ENCODE assay signal across 8 mouse cellular contexts in the genomic region with DNA sequence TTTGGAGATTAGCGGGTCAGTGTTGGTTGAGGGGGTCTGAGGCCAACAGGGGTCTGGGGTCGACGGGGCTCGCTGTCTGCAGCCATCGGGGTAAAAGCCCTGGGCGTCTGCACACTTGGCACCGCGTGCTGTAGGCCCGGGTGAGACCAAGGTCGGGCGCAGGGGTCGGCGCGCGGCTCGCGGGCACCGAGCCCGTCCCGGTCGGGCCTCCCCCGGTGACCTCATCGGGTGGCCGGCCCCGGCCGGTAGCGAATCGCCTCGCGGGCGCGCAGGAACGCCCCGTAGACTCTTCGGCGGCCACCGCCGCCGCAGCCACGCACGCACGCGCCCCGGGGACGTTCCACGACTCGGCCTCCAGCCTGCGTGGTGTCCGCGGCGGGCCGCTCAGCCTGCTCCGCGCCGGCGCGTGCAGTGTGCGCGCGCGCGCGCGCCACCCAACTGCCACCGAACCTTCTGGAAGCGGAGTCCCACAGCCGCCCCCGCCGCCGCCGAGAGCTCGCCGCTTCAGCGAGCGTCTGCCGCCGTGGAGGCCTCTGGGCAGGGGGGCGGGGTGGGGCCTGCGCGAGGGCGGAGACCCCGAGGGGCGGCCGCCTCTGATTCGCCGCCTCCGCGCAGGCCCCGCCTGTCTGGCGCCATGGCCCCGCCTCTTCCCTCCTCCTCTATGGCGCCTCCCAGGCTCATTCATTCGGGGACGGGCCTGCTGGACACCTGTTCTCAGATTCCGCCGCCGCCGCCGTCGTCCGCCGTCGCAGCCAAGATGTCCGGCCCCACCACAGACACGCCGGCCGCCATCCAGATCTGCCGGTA. TPM values are rescaled to one million over a fixed set of nuclear protein-coding genes. Genes with fewer than 3 reads are reported as not detected.
DNase-seq lines count a peak whose midpoint lies in the region; ATAC-seq and TF ChIP-seq lines count a peak whose summit lies in the region.

A gene (plus strand): TSS at position 598 of the 807 bp plus-strand sequence.

- no peaks in the 10 kb centered on the region for H3K36me3 ChIP-seq in heart, embryonic 10.5 days
- H3K36me3 ChIP-seq in kidney, embryonic 15.5 days = no peaks in the 10 kb centered on the region
- H3K36me3 ChIP-seq in limb, embryonic 15.5 days = no peaks in the 10 kb centered on the region
- H3K36me3 ChIP-seq in midbrain, postnatal 0 days (ENCODE audit: insufficient read depth, low read length) = no peaks in the 10 kb centered on the region

- peaks cover 25% of the 10 kb centered on the region for H3K4me1 ChIP-seq in heart, embryonic 10.5 days
- peaks cover 26% of the 10 kb centered on the region for H3K4me1 ChIP-seq in kidney, embryonic 15.5 days
- peaks cover 22% of the 10 kb centered on the region for H3K4me1 ChIP-seq in limb, embryonic 15.5 days
- H3K4me1 ChIP-seq in midbrain, postnatal 0 days (ENCODE audit: insufficient read depth, low read length) = peaks cover 5% of the 10 kb centered on the region; the same call in 1 of the 2 replicates

- ATAC-seq in erythroblast, adult 5-6 weeks (replicated peaks; ENCODE audit: low FRiP score, poor library complexity, severe bottlenecking) = peak; percentile 91
- ATAC-seq in kidney, embryonic 15.5 days (replicated peaks; ENCODE audit: low FRiP score) = peak; percentile 97
- peak; percentile 93 for ATAC-seq in limb, embryonic 15.5 days (ENCODE audit: insufficient number of reproducible peaks, low FRiP score, low TSS enrichment, low read depth)
- ATAC-seq in midbrain, postnatal 0 days (ENCODE audit: low FRiP score) = peak; percentile 93

- peaks cover 67% of the 10 kb centered on the region for H3K27me3 ChIP-seq in heart, embryonic 10.5 days (ENCODE audit: insufficient read depth, poor library complexity, severe bottlenecking)
- peaks cover 19% of the 10 kb centered on the region for H3K27me3 ChIP-seq in kidney, embryonic 15.5 days
- peaks cover 18% of the 10 kb centered on the region for H3K27me3 ChIP-seq in limb, embryonic 15.5 days
- no peaks in the 10 kb centered on the region for H3K27me3 ChIP-seq in midbrain, postnatal 0 days (ENCODE audit: insufficient read depth, low read length)

- under 1% methylated on average over 99 of the region's 108 CpGs for WGBS in heart, embryonic 10.5 days
- WGBS in kidney, embryonic 15.5 days = under 1% methylated on average over 94 of the region's 108 CpGs
- 0% methylated on average over 94 of the region's 108 CpGs for WGBS in limb, embryonic 15.5 days
- WGBS in midbrain, postnatal 0 days = under 1% methylated on average over 78 of the region's 108 CpGs

- peak; percentile 93 to 94 for DNase-seq in B cell, adult 2 months
- peak; percentile 98 for DNase-seq in brain, embryonic 14.5 days (ENCODE audit: low read depth)
- peak; percentile 95 for DNase-seq in heart, embryonic 10.5 days (ENCODE audit: low spot score)
- peak; percentile 95 for DNase-seq in midbrain, postnatal 0 days (ENCODE audit: low spot score)
- DNase-seq in spleen, postnatal 10 days (ENCODE audit: low spot score in 2 of 2) = peak; percentile 76 to 92

- H3K4me2 ChIP-seq in kidney, embryonic 15.5 days = peak within 1 kb of the TSS; percentile 96
- peak within 1 kb of the TSS; percentile 97 for H3K4me2 ChIP-seq in limb, embryonic 15.5 days
- H3K4me2 ChIP-seq in midbrain, postnatal 0 days (ENCODE audit: low read depth, low read length, poor library complexity, severe bottlenecking) = peak within 1 kb of the TSS; percentile 74

- no peak for TF ChIP-seq CTCF in brain, embryonic 14.5 days (IDR thresholded peaks at IDR 0.05; ENCODE audit: borderline replicate concordance, extremely low read depth, insufficient read depth, insufficient read length)
- TF ChIP-seq CTCF in midbrain, postnatal 0 days (IDR thresholded peaks at IDR 0.05) = 0 out of 2 replicates have a peak, but pooled peaks have one; percentile 8

- no peaks in the 10 kb centered on the region for H3K9me3 ChIP-seq in heart, embryonic 10.5 days
- H3K9me3 ChIP-seq in kidney, embryonic 15.5 days (replicated peaks) = no peaks in the 10 kb centered on the region
- no peaks in the 10 kb centered on the region for H3K9me3 ChIP-seq in limb, embryonic 15.5 days
- H3K9me3 ChIP-seq in midbrain, postnatal 0 days (ENCODE audit: low read length) = no peaks in the 10 kb centered on the region

- H3K27ac ChIP-seq in heart, embryonic 10.5 days = peak within 1 kb of the TSS; percentile 98
- H3K27ac ChIP-seq in kidney, embryonic 15.5 days = peak within 1 kb of the TSS; percentile 69
- H3K27ac ChIP-seq in limb, embryonic 15.5 days = peak within 1 kb of the TSS; percentile 84
- peak within 1 kb of the TSS; percentile 80 for H3K27ac ChIP-seq in midbrain, postnatal 0 days (ENCODE audit: low read depth, low read length)

- TF ChIP-seq POLR2A in brain, embryonic 14.5 days (IDR thresholded peaks at IDR 0.05; ENCODE audit: borderline replicate concordance, extremely low read depth, insufficient read depth, insufficient read length, poor library complexity, severe bottlenecking) = peak; percentile 87

- peak within 1 kb of the TSS; percentile 88 for H3K4me3 ChIP-seq in heart, embryonic 10.5 days
- peak within 1 kb of the TSS; percentile 64 for H3K4me3 ChIP-seq in kidney, embryonic 15.5 days (replicated peaks)
- H3K4me3 ChIP-seq in limb, embryonic 15.5 days = peak within 1 kb of the TSS; percentile 72
- peak within 1 kb of the TSS; percentile 85 for H3K4me3 ChIP-seq in midbrain, postnatal 0 days (ENCODE audit: low read depth, low read length)

- H3K9ac ChIP-seq in kidney, embryonic 15.5 days = peak within 1 kb of the TSS; percentile 68
- H3K9ac ChIP-seq in limb, embryonic 15.5 days = peak within 1 kb of the TSS; percentile 86
- H3K9ac ChIP-seq in midbrain, postnatal 0 days (replicated peaks; ENCODE audit: low read length, poor library complexity, severe bottlenecking) = peak within 1 kb of the TSS; percentile 86

RNA-seq across cellular contexts. Expression of the gene that starts here (rescaled TPM):
- 178 and 244 TPM in 2 replicates for polyA plus RNA-seq in brain, embryonic 14.5 days (2012; rRNA removed)
- 15.3 and 19.4 TPM in 2 replicates for total RNA-seq in erythroblast, adult 5-6 weeks (2015; ENCODE audit: low replicate concordance)
- total RNA-seq in erythroblast, adult 5-6 weeks (2017; ENCODE audit: low replicate concordance) = 5.2 and 9.7 TPM in 2 replicates
- 43.7 and 48.9 TPM in 2 replicates for polyA plus RNA-seq in heart, embryonic 10.5 days (2016; fragmentation: Nextera tagmentation; extraction: Ambion mirVana)
- 65.6 and 71.7 TPM in 2 replicates for polyA plus RNA-seq in kidney, embryonic 15.5 days (2015; fragmentation: Nextera tagmentation; extraction: Ambion mirVana)
- 52.6 and 57.3 TPM in 2 replicates for polyA plus RNA-seq in limb, embryonic 15.5 days (2015; fragmentation: Nextera tagmentation; extraction: Ambion mirVana)
- 228 and 259 TPM in 2 replicates for total RNA-seq in midbrain, postnatal 0 days (2014; rRNA removed)
- 510 and 544 TPM in 2 replicates for polyA plus RNA-seq in midbrain, postnatal 0 days (2015; fragmentation: Nextera tagmentation; extraction: Ambion mirVana)

Comparison
In these comparisons a context has a peak if more than half of its experiments do, and no peak if none do; other contexts are left out.
1. Peak in every context shown above with its lines: DNase-seq, ATAC-seq, H3K4me3 ChIP-seq and H3K27ac ChIP-seq.
2. RNA of the gene that starts here (total RNA-seq): 228 to 259 TPM in midbrain, postnatal 0 days; 5.2 to 19.4 TPM in erythroblast, adult 5-6 weeks; every median in the first group is over 10 times any median in the second.